Mouse (Mus musculus) inflammation-experienced regulatory T-cells, adult 16 weeks (primary cell): Measurements from ENCODE around the gene Crb2. TPM values are rescaled to one million over a fixed set of nuclear protein-coding genes. Genes with fewer than 3 reads are reported as not detected.

Experiments used
- polyA plus RNA-seq: library from polyadenylated mRNA; unstranded; fragments of 100-300 nt; shearing (Covaris generic); gene quantifications from one replicate; pipeline ENCODE4 v1.2.1, GENCODE M21; 2017

The Crb2 gene
- polyA plus RNA-seq, result not detected

DNA sequence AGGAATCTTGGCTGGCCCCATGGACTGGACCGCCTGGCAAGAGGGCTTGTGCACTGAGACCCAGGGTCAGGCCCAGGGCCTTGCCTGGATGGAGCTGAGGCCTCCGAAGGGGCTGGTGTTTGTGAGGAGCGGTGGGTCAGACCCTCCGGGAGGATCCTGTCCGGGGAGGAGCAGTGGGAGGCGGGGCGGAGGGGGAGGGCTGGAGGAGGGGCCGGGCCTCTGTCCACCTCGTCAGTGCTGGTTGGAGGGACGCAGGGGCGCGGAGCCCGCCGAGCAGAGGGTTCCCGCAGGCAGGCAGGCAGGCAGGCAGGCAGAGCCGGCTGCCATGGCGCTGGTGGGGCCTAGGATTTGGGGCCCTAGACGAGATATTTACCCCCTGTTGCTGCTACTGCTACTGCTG, at the start of gene Crb2:
Crb2 (plus strand) TSS at position 234 of the 400 bp plus-strand sequence.

Other genes with a start within 250 kb of the Crb2 start
- 7.7 TPM for gene Strbp, start 72.4 kb upstream of the Crb2 start, polyA plus RNA-seq